Mouse (Mus musculus): ENCODE results near the gene Tmem179b. TPM values are rescaled to one million over a fixed set of nuclear protein-coding genes. Genes with fewer than 3 reads are reported as not detected.
"Not testable (repeated sequence)": the region's sequence is repeated elsewhere in the genome, so short reads cannot be mapped to it uniquely, and the experiment has no call there.

The Tmem179b gene
- polyA plus RNA-seq, 1 experiment from 2014 or later = 32.1 TPM

- peak within 1 kb of the TSS; percentile 57 for H3K4me2 ChIP-seq (ENCODE audit: low read length)
- H3K4me1 ChIP-seq (ENCODE audit: control insufficient read depth, insufficient read depth, low read depth, low read length) = peaks cover 18% of the 10 kb centered on the region
- no peaks in the 10 kb centered on the region for H3K9me3 ChIP-seq (ENCODE audit: control insufficient read depth, low read length)
- H3K4me3 ChIP-seq (ENCODE audit: low read length) = peak within 1 kb of the TSS; percentile 94
- ATAC-seq = no peak
- H3K27me3 ChIP-seq (replicated peaks; ENCODE audit: control insufficient read depth, insufficient read depth, low read length) = no peaks in the 10 kb centered on the region
- peak within 1 kb of the TSS; percentile 76 for H3K9ac ChIP-seq (ENCODE audit: low read depth, low read length)
- H3K27ac ChIP-seq (ENCODE audit: low read depth, low read length) = peak within 1 kb of the TSS; percentile 96
- 65% methylated on average over 14 of the region's 14 CpGs for WGBS
- peaks cover 33% of the 10 kb centered on the region for H3K36me3 ChIP-seq (ENCODE audit: control insufficient read depth, insufficient read depth, low read length)
These were observed 33.7 kb downstream of the Tmem179b start, which contains the start of gene 1700092M07Rik for GRCm38 (mm10) chr19:8740603-8741002. Gene 1700092M07Rik, plus strand, starts transcription at chr19:8740718.

- Histone ChIP-seq H3K27ac (ENCODE audit: low read depth, low read length) (no peak overlapping the region), H3K9me3 (ENCODE audit: control insufficient read depth, low read length) (no peaks in the 10 kb centered on the region), H3K4me2 (ENCODE audit: low read length) (no peak overlapping the region), H3K9ac (ENCODE audit: low read depth, low read length) (no peak overlapping the region), H3K36me3 (ENCODE audit: control insufficient read depth, insufficient read depth, low read length) (peaks cover 31% of the 10 kb centered on the region), H3K4me3 (ENCODE audit: low read length) (no peak overlapping the region), H3K27me3 (replicated peaks; ENCODE audit: control insufficient read depth, insufficient read depth, low read length) (no peaks in the 10 kb centered on the region), H3K4me1 (ENCODE audit: control insufficient read depth, insufficient read depth, low read depth, low read length) (peaks cover 22% of the 10 kb centered on the region)
- ATAC-seq = no peak
- 89% methylated on average over 6 of the region's 6 CpGs for WGBS
These were observed 34.6 kb downstream of the Tmem179b start for GRCm38 (mm10) chr19:8739646-8740045.

GRCm38 (mm10) chr19:8738911-8739310 is 35.4 kb downstream of the Tmem179b start:
- Histone ChIP-seq H3K4me3 (ENCODE audit: low read length) (no peak overlapping the region), H3K9ac (ENCODE audit: low read depth, low read length) (no peak overlapping the region), H3K27me3 (replicated peaks; ENCODE audit: control insufficient read depth, insufficient read depth, low read length) (no peaks in the 10 kb centered on the region), H3K27ac (ENCODE audit: low read depth, low read length) (no peak overlapping the region), H3K4me1 (ENCODE audit: control insufficient read depth, insufficient read depth, low read depth, low read length) (peaks cover 22% of the 10 kb centered on the region), H3K36me3 (ENCODE audit: control insufficient read depth, insufficient read depth, low read length) (peaks cover 31% of the 10 kb centered on the region), H3K4me2 (ENCODE audit: low read length) (no peak overlapping the region), H3K9me3 (ENCODE audit: control insufficient read depth, low read length) (no peaks in the 10 kb centered on the region)
- WGBS = 89% methylated on average over 7 of the region's 7 CpGs
- no peak for ATAC-seq

GRCm38 (mm10) chr19:8736160-8736467 is 38.2 kb downstream of the Tmem179b start:
- Histone ChIP-seq H3K4me2 (ENCODE audit: low read length) (peak overlapping the region; percentile 76), H3K27me3 (replicated peaks; ENCODE audit: control insufficient read depth, insufficient read depth, low read length) (no peaks in the 10 kb centered on the region; the same call in 1 of the 2 replicates), H3K27ac (ENCODE audit: low read depth, low read length) (0 out of 2 replicates have a peak overlapping the region, but pooled peaks have one; percentile 25), H3K9ac (ENCODE audit: low read depth, low read length) (peak overlapping the region; percentile 71), H3K36me3 (ENCODE audit: control insufficient read depth, insufficient read depth, low read length) (peaks cover 25% of the 10 kb centered on the region), H3K4me3 (ENCODE audit: low read length) (peak overlapping the region; percentile 82), H3K9me3 (ENCODE audit: control insufficient read depth, low read length) (no peaks in the 10 kb centered on the region), H3K4me1 (ENCODE audit: control insufficient read depth, insufficient read depth, low read depth, low read length) (peaks cover 10% of the 10 kb centered on the region)
- no peak; the same call in 1 of the 2 replicates for ATAC-seq
- WGBS = 3% methylated on average over 11 of the region's 11 CpGs

- Histone ChIP-seq H3K4me1 (ENCODE audit: control insufficient read depth, insufficient read depth, low read depth, low read length) (peaks cover 6% of the 10 kb centered on the region), H3K4me2 (ENCODE audit: low read length) (peak within 1 kb of the TSS; percentile 76), H3K4me3 (ENCODE audit: low read length) (peak within 1 kb of the TSS; percentile 82), H3K9ac (ENCODE audit: low read depth, low read length) (peak within 1 kb of the TSS; percentile 71), H3K27ac (ENCODE audit: low read depth, low read length) (peak within 1 kb of the TSS; percentile 79), H3K27me3 (replicated peaks; ENCODE audit: control insufficient read depth, insufficient read depth, low read length) (no peaks in the 10 kb centered on the region; the same call in 1 of the 2 replicates), H3K36me3 (ENCODE audit: control insufficient read depth, insufficient read depth, low read length) (peaks cover 25% of the 10 kb centered on the region), H3K9me3 (ENCODE audit: control insufficient read depth, low read length) (no peaks in the 10 kb centered on the region)
- WGBS = 0% methylated on average over 32 of the region's 32 CpGs
- ATAC-seq = peak; percentile 96
These were observed 38.7 kb downstream of the Tmem179b start, which contains the start of gene Wdr74 for GRCm38 (mm10) chr19:8735389-8736159. Gene Wdr74, plus strand, starts transcription at chr19:8735827.

- Histone ChIP-seq H3K9ac (ENCODE audit: low read depth, low read length) (no peak overlapping the region), H3K4me2 (ENCODE audit: low read length) (no peak overlapping the region), H3K27ac (ENCODE audit: low read depth, low read length) (no peak overlapping the region), H3K9me3 (ENCODE audit: control insufficient read depth, low read length) (no peaks in the 10 kb centered on the region), H3K36me3 (ENCODE audit: control insufficient read depth, insufficient read depth, low read length) (peaks cover 14% of the 10 kb centered on the region), H3K4me3 (ENCODE audit: low read length) (no peak overlapping the region), H3K27me3 (replicated peaks; ENCODE audit: control insufficient read depth, insufficient read depth, low read length) (no peaks in the 10 kb centered on the region; the same call in 1 of the 2 replicates), H3K4me1 (ENCODE audit: control insufficient read depth, insufficient read depth, low read depth, low read length) (peaks cover 4% of the 10 kb centered on the region)
- 77% methylated on average over 3 of the region's 3 CpGs for WGBS
- ATAC-seq = no peak
These were observed 39.9 kb downstream of the Tmem179b start for GRCm38 (mm10) chr19:8734334-8734733.

GRCm38 (mm10) chr19:8728335-8729099 is 45.8 kb downstream of the Tmem179b start:
- not testable (repeated sequence) for H3K4me2 ChIP-seq (ENCODE audit: low read length)

GRCm38 (mm10) chr19:8727495-8728114 is 46.7 kb downstream of the Tmem179b start:
- Histone ChIP-seq H3K9ac (ENCODE audit: low read depth, low read length) (no peak overlapping the region), H3K9me3 (ENCODE audit: control insufficient read depth, low read length) (no peaks in the 10 kb centered on the region), H3K4me2 (ENCODE audit: low read length) (no peak overlapping the region), H3K36me3 (ENCODE audit: control insufficient read depth, insufficient read depth, low read length) (peaks cover 20% of the 10 kb centered on the region), H3K4me3 (ENCODE audit: low read length) (no peak overlapping the region), H3K27ac (ENCODE audit: low read depth, low read length) (no peak overlapping the region), H3K27me3 (replicated peaks; ENCODE audit: control insufficient read depth, insufficient read depth, low read length) (no peaks in the 10 kb centered on the region), H3K4me1 (ENCODE audit: control insufficient read depth, insufficient read depth, low read depth, low read length) (peaks cover 17% of the 10 kb centered on the region)
- 26% methylated on average over 5 of the region's 5 CpGs for WGBS
- ATAC-seq = no peak

More at GRCm38 (mm10) chr19:8728335-8729099, 45.8 kb downstream of the Tmem179b start:
- Histone ChIP-seq H3K4me1 (ENCODE audit: control insufficient read depth, insufficient read depth, low read depth, low read length) (peaks cover 17% of the 10 kb centered on the region), H3K36me3 (ENCODE audit: control insufficient read depth, insufficient read depth, low read length) (peaks cover 20% of the 10 kb centered on the region)
- not testable (repeated sequence) for H3K9me3 ChIP-seq (ENCODE audit: control insufficient read depth, low read length); H3K4me3 ChIP-seq (ENCODE audit: low read length); H3K27ac ChIP-seq (ENCODE audit: low read depth, low read length); ATAC-seq; H3K9ac ChIP-seq (ENCODE audit: low read depth, low read length); H3K27me3 ChIP-seq (replicated peaks; ENCODE audit: control insufficient read depth, insufficient read depth, low read length)
- WGBS = 47% methylated on average over 3 of the region's 3 CpGs
